Mouse (Mus musculus) limb, embryonic 14.5 days (tissue): ENCODE data around the gene Ick. TPM values are rescaled to one million over a fixed set of nuclear protein-coding genes. Genes with fewer than 3 reads are reported as not detected.

Experiments
- ATAC-seq: fragments of 200-750 bp; cut with Nextera tagmentation; 2 replicates; pipeline ENCODE4 v1.8.0; 2017; ENCODE audit warnings: low read depth, moderate number of reproducible peaks, moderate TSS enrichment; ENCODE audit not compliant: low FRiP score
- DNase-seq: peaks from one replicate; pipeline ENCODE4 v3.0.0-alpha.2; 2015; ENCODE audit warnings: low spot score
- H3K27ac ChIP-seq: fragments of 300-500 bp; sonication (generic); replicated peaks from 2 replicates; pipeline ENCODE4 v1.5.1; 2014; ENCODE audit warnings: low read depth, mild to moderate bottlenecking, low read length, moderate library complexity, mixed read lengths
- H3K27me3 ChIP-seq: fragments of 300-500 bp; sonication (generic); 2 replicates; pipeline ENCODE4 v1.6.1; 2014; ENCODE audit warnings: low read length, mixed read lengths; ENCODE audit not compliant: control insufficient read depth, insufficient read depth
- H3K36me3 ChIP-seq: fragments of 300-500 bp; sonication (generic); 2 replicates; pipeline ENCODE4 v1.6.1; 2014; ENCODE audit warnings: mild to moderate bottlenecking, low read length, moderate library complexity, mixed read lengths; ENCODE audit not compliant: control insufficient read depth, insufficient read depth
- H3K4me1 ChIP-seq: fragments of 300-500 bp; sonication (generic); 2 replicates; pipeline ENCODE4 v1.6.1; 2014; ENCODE audit warnings: antibody characterized with exemption, low read length, mixed read lengths; ENCODE audit not compliant: control insufficient read depth, insufficient read depth
- H3K4me2 ChIP-seq: fragments of 300-500 bp; sonication (generic); replicated peaks from 2 replicates; pipeline ENCODE4 v1.6.1; 2014; ENCODE audit warnings: low read depth, mild to moderate bottlenecking, low read length, moderate library complexity; ENCODE audit not compliant: severe bottlenecking
- H3K4me3 ChIP-seq: fragments of 300-500 bp; sonication (generic); replicated peaks from 2 replicates; pipeline ENCODE4 v1.5.1; 2014; ENCODE audit warnings: low read length
- H3K9ac ChIP-seq: fragments of 300-500 bp; sonication (generic); 2 replicates; pipeline ENCODE4 v1.6.1; 2014; ENCODE audit warnings: mild to moderate bottlenecking, low read depth, low read length, moderate library complexity; ENCODE audit not compliant: severe bottlenecking
- H3K9me3 ChIP-seq: fragments of 300-500 bp; sonication (generic); 2 replicates; pipeline ENCODE4 v1.6.1; 2016; ENCODE audit warnings: low read length; ENCODE audit not compliant: control insufficient read depth
- POLR2A ChIP-seq: fragments of 200-500 bp; IDR thresholded peaks from 2 replicates; pipeline ENCODE4 v1.8.0; 2012; ENCODE audit warnings: inconsistent platforms, mild to moderate bottlenecking, moderate library complexity, borderline replicate concordance; ENCODE audit not compliant: insufficient read depth, insufficient read length; ENCODE audit errors: extremely low read depth
- WGBS: fragments of 180-500 bp; shearing (Covaris S2); extraction: QIAGEN DNeasy Blood & Tissue Kit; methylation state at CpG from one replicate; pipeline ENCODE4 v1.1.7; 2014; 5-methylcytosine and 5-hydroxymethylcytosine counted together
- polyA plus RNA-seq, 2 experiments: library from polyadenylated mRNA; depleted of rRNA in 1 of 2; stranded (reverse) in 1 of 2; unstranded in 1 of 2; fragments of >200 nt; fragmentation: Nextera tagmentation in 1 of 2; extraction: Ambion mirVana in 1 of 2; gene quantifications; 2 replicates each; pipeline versions ENCODE4 v1.2.1 to v1.2.3; 2012 to 2014

The Ick gene
- polyA plus RNA-seq, 2 experiments = 25.4 to 31.0 TPM

- Histone ChIP-seq H3K4me1 (peaks cover 12% of the 10 kb centered on the region), H3K36me3 (no peaks in the 10 kb centered on the region), H3K9me3 (no peaks in the 10 kb centered on the region), H3K27me3 (no peaks in the 10 kb centered on the region), H3K4me2 (no peak overlapping the region), H3K4me3 (no peak overlapping the region), H3K9ac (no peak overlapping the region), H3K27ac (no peak overlapping the region)
- no peak for DNase-seq
- ATAC-seq = no peak
- 79% methylated on average over 9 of the region's 9 CpGs for WGBS
- no peak for TF ChIP-seq POLR2A
Measured at GRCm38 (mm10) chr9:78115746-78116145, 6.8 kb downstream of the Ick start.

- TF ChIP-seq POLR2A = no peak
- peaks cover 14% of the 10 kb centered on the region for H3K36me3 ChIP-seq
- H3K4me2 ChIP-seq = no peak overlapping the region
- H3K27me3 ChIP-seq = no peaks in the 10 kb centered on the region
- ATAC-seq (no peak), DNase-seq (no peak)
- H3K27ac ChIP-seq = no peak overlapping the region
- 83% methylated on average over 2 of the region's 2 CpGs for WGBS
- no peak overlapping the region for H3K9ac ChIP-seq
- peaks cover 9% of the 10 kb centered on the region for H3K4me1 ChIP-seq
- no peaks in the 10 kb centered on the region for H3K9me3 ChIP-seq
- H3K4me3 ChIP-seq = no peak overlapping the region
Measured at GRCm38 (mm10) chr9:78117690-78118089, 8.7 kb downstream of the Ick start.

GRCm38 (mm10) chr9:78121358-78121757 lies 12.4 kb downstream of the Ick start:
- H3K4me3 ChIP-seq = no peak overlapping the region
- peaks cover 22% of the 10 kb centered on the region for H3K36me3 ChIP-seq
- DNase-seq (no peak), ATAC-seq (no peak)
- H3K27ac ChIP-seq = no peak overlapping the region
- WGBS = 80% methylated on average over 8 of the region's 8 CpGs
- no peak for TF ChIP-seq POLR2A
- H3K9ac ChIP-seq = no peak overlapping the region
- H3K27me3 ChIP-seq = no peaks in the 10 kb centered on the region
- H3K9me3 ChIP-seq = no peaks in the 10 kb centered on the region
- no peaks in the 10 kb centered on the region for H3K4me1 ChIP-seq
- no peak overlapping the region for H3K4me2 ChIP-seq

GRCm38 (mm10) chr9:78121985-78122384 lies 13.0 kb downstream of the Ick start:
- ATAC-seq (no peak), DNase-seq (no peak)
- TF ChIP-seq POLR2A = no peak
- no peak overlapping the region for H3K9ac ChIP-seq
- peaks cover 22% of the 10 kb centered on the region for H3K36me3 ChIP-seq
- H3K4me2 ChIP-seq = no peak overlapping the region
- H3K9me3 ChIP-seq = no peaks in the 10 kb centered on the region
- H3K4me1 ChIP-seq = no peaks in the 10 kb centered on the region
- WGBS = 94% methylated on average over 6 of the region's 6 CpGs
- no peak overlapping the region for H3K4me3 ChIP-seq
- H3K27ac ChIP-seq = no peak overlapping the region
- H3K27me3 ChIP-seq = no peaks in the 10 kb centered on the region

GRCm38 (mm10) chr9:78122939-78123712 lies 14.1 kb downstream of the Ick start:
- no peak for TF ChIP-seq POLR2A
- 94% methylated on average over 7 of the region's 7 CpGs for WGBS
- ATAC-seq = no peak

More at GRCm38 (mm10) chr9:78122939-78123712, 14.1 kb downstream of the Ick start:
- Histone ChIP-seq H3K36me3 (peaks cover 24% of the 10 kb centered on the region), H3K27me3 (no peaks in the 10 kb centered on the region), H3K4me3 (no peak overlapping the region), H3K9me3 (no peaks in the 10 kb centered on the region), H3K27ac (no peak overlapping the region), H3K4me2 (no peak overlapping the region), H3K9ac (no peak overlapping the region), H3K4me1 (no peaks in the 10 kb centered on the region)
- DNase-seq = no peak
